ENCODE assay signal across 8 mouse cellular contexts in genomic region chr5:115977757-115978156, GRCm38 (mm10). TPM values are rescaled to one million over a fixed set of nuclear protein-coding genes. Genes with fewer than 3 reads are reported as not detected.
DNase-seq lines count a peak whose midpoint lies in the region; ATAC-seq lines count a peak whose summit lies in the region.

No protein-coding gene starts in this region.

- peak; percentile 41 for DNase-seq in adrenal gland, adult 2 months
- no peak for DNase-seq in adrenal gland, adult 18-20 months (ENCODE audit: low spot score in 2 of 2)
- no peak for DNase-seq in B cell, adult 2 months
- DNase-seq in frontal cortex, postnatal 10 days (ENCODE audit: low spot score in 2 of 2) = no peak

- no peaks in the 10 kb centered on the region for H3K27me3 ChIP-seq in embryonic facial prominence, embryonic 13.5 days
- H3K27me3 ChIP-seq in intestine, embryonic 15.5 days (replicated peaks) = no peaks in the 10 kb centered on the region
- H3K27me3 ChIP-seq in lung, embryonic 16.5 days (ENCODE audit: control insufficient read depth, insufficient read depth, low read depth, low read length) = no peaks in the 10 kb centered on the region
- H3K27me3 ChIP-seq in forebrain, embryonic 15.5 days = no peaks in the 10 kb centered on the region

- H3K4me1 ChIP-seq in embryonic facial prominence, embryonic 13.5 days = peaks cover 11% of the 10 kb centered on the region
- H3K4me1 ChIP-seq in intestine, embryonic 15.5 days (replicated peaks) = no peaks in the 10 kb centered on the region
- H3K4me1 ChIP-seq in lung, embryonic 16.5 days (replicated peaks; ENCODE audit: control insufficient read depth, insufficient read depth, low read length) = no peaks in the 10 kb centered on the region; the same call in 1 of the 2 replicates
- H3K4me1 ChIP-seq in forebrain, embryonic 15.5 days = no peaks in the 10 kb centered on the region

- no peak for ATAC-seq in embryonic facial prominence, embryonic 13.5 days (ENCODE audit: insufficient number of reproducible peaks, insufficient read depth, low FRiP score, low TSS enrichment, low read depth)
- no peak for ATAC-seq in intestine, embryonic 15.5 days
- ATAC-seq in lung, embryonic 16.5 days (ENCODE audit: low read depth) = peak; percentile 73
- no peak for ATAC-seq in forebrain, embryonic 15.5 days (replicated peaks)

- H3K4me2 ChIP-seq in embryonic facial prominence, embryonic 13.5 days = 0 out of 2 replicates have a peak overlapping the region, but pooled peaks have one; percentile 16
- no peak overlapping the region for H3K4me2 ChIP-seq in intestine, embryonic 15.5 days (replicated peaks)
- 0 out of 2 replicates have a peak overlapping the region, but pooled peaks have one; percentile 1 for H3K4me2 ChIP-seq in lung, embryonic 16.5 days (ENCODE audit: low read depth, low read length)
- H3K4me2 ChIP-seq in forebrain, embryonic 15.5 days (replicated peaks) = no peak overlapping the region

- H3K9me3 ChIP-seq in embryonic facial prominence, embryonic 13.5 days = no peaks in the 10 kb centered on the region
- no peaks in the 10 kb centered on the region for H3K9me3 ChIP-seq in intestine, embryonic 15.5 days
- no peaks in the 10 kb centered on the region for H3K9me3 ChIP-seq in lung, embryonic 16.5 days (ENCODE audit: control insufficient read depth, low read length)
- H3K9me3 ChIP-seq in forebrain, embryonic 15.5 days = no peaks in the 10 kb centered on the region

- peaks cover 42% of the 10 kb centered on the region for H3K36me3 ChIP-seq in embryonic facial prominence, embryonic 13.5 days
- H3K36me3 ChIP-seq in intestine, embryonic 15.5 days = no peaks in the 10 kb centered on the region
- peaks cover 6% of the 10 kb centered on the region; the same call in 1 of the 2 replicates for H3K36me3 ChIP-seq in lung, embryonic 16.5 days (ENCODE audit: control insufficient read depth, insufficient read depth, low read length)
- H3K36me3 ChIP-seq in forebrain, embryonic 15.5 days = peaks cover 3% of the 10 kb centered on the region; the same call in 1 of the 2 replicates

- H3K4me3 ChIP-seq in embryonic facial prominence, embryonic 13.5 days = no peak overlapping the region
- H3K4me3 ChIP-seq in intestine, embryonic 15.5 days (replicated peaks) = no peak overlapping the region
- no peak overlapping the region for H3K4me3 ChIP-seq in lung, embryonic 16.5 days (ENCODE audit: low read length)
- no peak overlapping the region for H3K4me3 ChIP-seq in forebrain, embryonic 15.5 days

- H3K27ac ChIP-seq in embryonic facial prominence, embryonic 13.5 days = 0 out of 2 replicates have a peak overlapping the region, but pooled peaks have one; percentile 44
- H3K27ac ChIP-seq in intestine, embryonic 15.5 days = peak overlapping the region; percentile 54
- H3K27ac ChIP-seq in lung, embryonic 16.5 days (ENCODE audit: low read length) = peak overlapping the region; percentile 79
- H3K27ac ChIP-seq in forebrain, embryonic 15.5 days (replicated peaks) = no peak overlapping the region

- WGBS in embryonic facial prominence, embryonic 13.5 days = 67% methylated on average over 10 of the region's 10 CpGs
- WGBS in intestine, embryonic 15.5 days = 61% methylated on average over 10 of the region's 10 CpGs
- 44% methylated on average over 10 of the region's 10 CpGs for WGBS in lung, embryonic 16.5 days
- whole genome bisulfite sequencing in forebrain, embryonic 15.5 days = 87% methylated on average over 10 of the region's 10 CpGs

- H3K9ac ChIP-seq in embryonic facial prominence, embryonic 13.5 days = no peak overlapping the region
- no peak overlapping the region for H3K9ac ChIP-seq in intestine, embryonic 15.5 days
- H3K9ac ChIP-seq in lung, embryonic 16.5 days (ENCODE audit: low read length) = no peak overlapping the region
- H3K9ac ChIP-seq in forebrain, embryonic 15.5 days (replicated peaks) = no peak overlapping the region

RNA-seq across cellular contexts. Expression of gene Prkab1, which starts 46.6 kb away (rescaled TPM):
- total RNA-seq in adrenal gland, adult 2 months (2021) = 10 to 100 TPM; 60.7 to 90.8 TPM
- 118 and 163 TPM in 2 replicates for polyA plus RNA-seq in adrenal gland, adult 2 months (2012; rRNA removed)
- 10 to 100 TPM; 48.3 to 85.0 TPM for total RNA-seq in adrenal gland, adult 18-20 months (2021)
- 67.1 and 73.7 TPM in 2 replicates for polyA plus RNA-seq in embryonic facial prominence, embryonic 13.5 days (2015; fragmentation: Nextera tagmentation; extraction: Ambion mirVana)
- 68.4 and 69.9 TPM in 2 replicates for polyA plus RNA-seq in intestine, embryonic 15.5 days (2015; fragmentation: Nextera tagmentation; extraction: Ambion mirVana)
- polyA plus RNA-seq in lung, embryonic 16.5 days (2015; fragmentation: Nextera tagmentation; extraction: Ambion mirVana) = 80.2 and 82.8 TPM in 2 replicates
- 52.3 and 53.9 TPM in 2 replicates for polyA plus RNA-seq in forebrain, embryonic 15.5 days (2015; fragmentation: Nextera tagmentation; extraction: Ambion mirVana)

Comparison
In these comparisons a context has a peak if more than half of its experiments do, and no peak if none do; other contexts are left out.
1. H3K4me2 ChIP-seq: peak in embryonic facial prominence, embryonic 13.5 days (single experiment) and lung, embryonic 16.5 days (single experiment); none in intestine, embryonic 15.5 days (single experiment) and forebrain, embryonic 15.5 days (single experiment).